Mouse (Mus musculus): Measurements from ENCODE around the gene Mtx1. TPM values are rescaled to one million over a fixed set of nuclear protein-coding genes. Genes with fewer than 3 reads are reported as not detected.
A peak's percentile ranks its signal among the peaks of the same experiment; 100 is the strongest.

Mtx1 gene
- polyA plus RNA-seq (2012; rRNA removed) = 482 and 525 TPM in 2 replicates

- H3K4me1 ChIP-seq (ENCODE audit: control insufficient read depth, insufficient read depth, low read length) = peaks cover 20% of the 10 kb centered on the region
- H3K27me3 ChIP-seq (ENCODE audit: control insufficient read depth, insufficient read depth, low read length) = no peaks in the 10 kb centered on the region
- TF ChIP-seq CTCF (IDR thresholded peaks at IDR 0.05; ENCODE audit: control insufficient read depth, insufficient read depth, insufficient replicate concordance, low read depth, low read length) (no peak), POLR2A (IDR thresholded peaks at IDR 0.05; ENCODE audit: control insufficient read depth, low read depth, low read length) (no peak)
- H3K27ac ChIP-seq (ENCODE audit: control insufficient read depth, insufficient read depth, low read depth, low read length) = peak within 1 kb of the TSS; percentile 76
- no peaks in the 10 kb centered on the region; the same call in 1 of the 2 replicates for H3K36me3 ChIP-seq (ENCODE audit: control insufficient read depth, insufficient read depth, low read length)
- peak within 1 kb of the TSS; percentile 89 for H3K4me3 ChIP-seq (ENCODE audit: control insufficient read depth, low read depth, low read length)
These were observed at the start of gene Mtx1 for GRCm38 (mm10) chr3:89226900-89227299. TSS of gene Mtx1 (minus strand) at chr3:89227088.

- H3K4me3 ChIP-seq (ENCODE audit: control insufficient read depth, low read depth, low read length) = no peak overlapping the region
- no peak for TF ChIP-seq CTCF (IDR thresholded peaks at IDR 0.05; ENCODE audit: control insufficient read depth, insufficient read depth, insufficient replicate concordance, low read depth, low read length)
- TF ChIP-seq POLR2A (IDR thresholded peaks at IDR 0.05; ENCODE audit: control insufficient read depth, low read depth, low read length) = no peak
- H3K27me3 ChIP-seq (ENCODE audit: control insufficient read depth, insufficient read depth, low read length) = no peaks in the 10 kb centered on the region
- no peak overlapping the region for H3K27ac ChIP-seq (ENCODE audit: control insufficient read depth, insufficient read depth, low read depth, low read length)
- H3K36me3 ChIP-seq (ENCODE audit: control insufficient read depth, insufficient read depth, low read length) = no peaks in the 10 kb centered on the region
- H3K4me1 ChIP-seq (ENCODE audit: control insufficient read depth, insufficient read depth, low read length) = peaks cover under 1% of the 10 kb centered on the region
These were observed 49.2 kb upstream of the Mtx1 start for GRCm38 (mm10) chr3:89276061-89276460.

- TF ChIP-seq CTCF (IDR thresholded peaks at IDR 0.05; ENCODE audit: control insufficient read depth, insufficient read depth, insufficient replicate concordance, low read depth, low read length) = no peak
- TF ChIP-seq POLR2A (IDR thresholded peaks at IDR 0.05; ENCODE audit: control insufficient read depth, low read depth, low read length) = no peak
- peaks cover 11% of the 10 kb centered on the region for H3K4me1 ChIP-seq (ENCODE audit: control insufficient read depth, insufficient read depth, low read length)
- H3K27me3 ChIP-seq (ENCODE audit: control insufficient read depth, insufficient read depth, low read length) = no peaks in the 10 kb centered on the region
- H3K36me3 ChIP-seq (ENCODE audit: control insufficient read depth, insufficient read depth, low read length) = no peaks in the 10 kb centered on the region
- H3K27ac ChIP-seq (ENCODE audit: control insufficient read depth, insufficient read depth, low read depth, low read length) = no peak overlapping the region
- H3K4me3 ChIP-seq (ENCODE audit: control insufficient read depth, low read depth, low read length) = no peak overlapping the region
These were observed 44.9 kb upstream of the Mtx1 start for GRCm38 (mm10) chr3:89271760-89272159.

GRCm38 (mm10) chr3:89270891-89271290, 44.0 kb upstream of the Mtx1 start:
- TF ChIP-seq CTCF (IDR thresholded peaks at IDR 0.05; ENCODE audit: control insufficient read depth, insufficient read depth, insufficient replicate concordance, low read depth, low read length) = no peak
- TF ChIP-seq POLR2A (IDR thresholded peaks at IDR 0.05; ENCODE audit: control insufficient read depth, low read depth, low read length) = no peak
- no peak overlapping the region for H3K4me3 ChIP-seq (ENCODE audit: control insufficient read depth, low read depth, low read length)
- no peaks in the 10 kb centered on the region for H3K36me3 ChIP-seq (ENCODE audit: control insufficient read depth, insufficient read depth, low read length)
- no peak overlapping the region for H3K27ac ChIP-seq (ENCODE audit: control insufficient read depth, insufficient read depth, low read depth, low read length)
- H3K27me3 ChIP-seq (ENCODE audit: control insufficient read depth, insufficient read depth, low read length) = no peaks in the 10 kb centered on the region
- peaks cover 15% of the 10 kb centered on the region for H3K4me1 ChIP-seq (ENCODE audit: control insufficient read depth, insufficient read depth, low read length)

- H3K36me3 ChIP-seq (ENCODE audit: control insufficient read depth, insufficient read depth, low read length) = no peaks in the 10 kb centered on the region
These were observed 43.3 kb upstream of the Mtx1 start, which contains the start of gene Slc50a1 for GRCm38 (mm10) chr3:89270051-89270755. TSS of gene Slc50a1 (minus strand) at chr3:89270570.

GRCm38 (mm10) chr3:89268916-89269315, 42.0 kb upstream of the Mtx1 start:
- Histone ChIP-seq H3K36me3 (ENCODE audit: control insufficient read depth, insufficient read depth, low read length) (no peaks in the 10 kb centered on the region), H3K27ac (ENCODE audit: control insufficient read depth, insufficient read depth, low read depth, low read length) (no peak overlapping the region), H3K27me3 (ENCODE audit: control insufficient read depth, insufficient read depth, low read length) (no peaks in the 10 kb centered on the region), H3K4me3 (ENCODE audit: control insufficient read depth, low read depth, low read length) (no peak overlapping the region), H3K4me1 (ENCODE audit: control insufficient read depth, insufficient read depth, low read length) (peaks cover 15% of the 10 kb centered on the region)
- no peak for TF ChIP-seq POLR2A (IDR thresholded peaks at IDR 0.05; ENCODE audit: control insufficient read depth, low read depth, low read length)
- no peak for TF ChIP-seq CTCF (IDR thresholded peaks at IDR 0.05; ENCODE audit: control insufficient read depth, insufficient read depth, insufficient replicate concordance, low read depth, low read length)

More at GRCm38 (mm10) chr3:89270051-89270755, 43.3 kb upstream of the Mtx1 start, which contains the start of gene Slc50a1:
- peak; percentile 20; the same call in 1 of the 2 replicates for TF ChIP-seq POLR2A (IDR thresholded peaks at IDR 0.05; ENCODE audit: control insufficient read depth, low read depth, low read length)
- TF ChIP-seq CTCF (IDR thresholded peaks at IDR 0.05; ENCODE audit: control insufficient read depth, insufficient read depth, insufficient replicate concordance, low read depth, low read length) = no peak
- Histone ChIP-seq H3K27me3 (ENCODE audit: control insufficient read depth, insufficient read depth, low read length) (no peaks in the 10 kb centered on the region), H3K27ac (ENCODE audit: control insufficient read depth, insufficient read depth, low read depth, low read length) (no peak within 1 kb of the TSS), H3K4me3 (ENCODE audit: control insufficient read depth, low read depth, low read length) (peak within 1 kb of the TSS; percentile 60), H3K4me1 (ENCODE audit: control insufficient read depth, insufficient read depth, low read length) (peaks cover 15% of the 10 kb centered on the region)

- H3K27ac ChIP-seq (ENCODE audit: control insufficient read depth, insufficient read depth, low read depth, low read length) = peak overlapping the region; percentile 55
- H3K4me3 ChIP-seq (ENCODE audit: control insufficient read depth, low read depth, low read length) = peak overlapping the region; percentile 88
- no peaks in the 10 kb centered on the region for H3K27me3 ChIP-seq (ENCODE audit: control insufficient read depth, insufficient read depth, low read length)
- H3K36me3 ChIP-seq (ENCODE audit: control insufficient read depth, insufficient read depth, low read length) = no peaks in the 10 kb centered on the region
- peak; percentile 92 for TF ChIP-seq POLR2A (IDR thresholded peaks at IDR 0.05; ENCODE audit: control insufficient read depth, low read depth, low read length)
- no peak for TF ChIP-seq CTCF (IDR thresholded peaks at IDR 0.05; ENCODE audit: control insufficient read depth, insufficient read depth, insufficient replicate concordance, low read depth, low read length)
- H3K4me1 ChIP-seq (ENCODE audit: control insufficient read depth, insufficient read depth, low read length) = peaks cover 15% of the 10 kb centered on the region
These were observed 39.6 kb upstream of the Mtx1 start for GRCm38 (mm10) chr3:89266439-89266893.
